Mouse (Mus musculus) hindbrain, embryonic 11.5 days (tissue): ENCODE measurements around the gene Tbc1d16. TPM values are rescaled to one million over a fixed set of nuclear protein-coding genes. Genes with fewer than 3 reads are reported as not detected.
A peak's percentile ranks its signal among the peaks of the same experiment; 100 is the strongest.

ENCODE experiments used
- ATAC-seq: fragments of 200-750 bp; cut with Nextera tagmentation; 2 replicates; pipeline ENCODE4 v1.8.0; 2017; ENCODE audit warnings: mild to moderate bottlenecking, moderate TSS enrichment, moderate library complexity; ENCODE audit not compliant: low FRiP score
- DNase-seq: peaks from one replicate; pipeline ENCODE4 v3.0.0-alpha.2; 2015; ENCODE audit warnings: low spot score
- H3K27ac ChIP-seq: fragments of 300-500 bp; sonication (generic); 2 replicates; pipeline ENCODE4 v1.5.1; 2014; ENCODE audit warnings: mild to moderate bottlenecking, low read depth, low read length
- H3K27me3 ChIP-seq: fragments of 300-500 bp; sonication (generic); 2 replicates; pipeline ENCODE4 v1.6.1; 2014; ENCODE audit warnings: mild to moderate bottlenecking, low read length, moderate library complexity, mixed read lengths; ENCODE audit not compliant: control insufficient read depth, insufficient read depth
- H3K36me3 ChIP-seq: fragments of 300-500 bp; sonication (generic); 2 replicates; pipeline ENCODE4 v1.6.1; 2014; ENCODE audit warnings: mild to moderate bottlenecking, low read length, moderate library complexity, mixed read lengths; ENCODE audit not compliant: control insufficient read depth, insufficient read depth
- H3K4me1 ChIP-seq: fragments of 300-500 bp; sonication (generic); replicated peaks from 2 replicates; pipeline ENCODE4 v1.6.1; 2014; ENCODE audit warnings: low read length, mixed read lengths; ENCODE audit not compliant: control insufficient read depth, insufficient read depth
- H3K4me2 ChIP-seq: fragments of 300-500 bp; sonication (generic); replicated peaks from 2 replicates; pipeline ENCODE4 v1.6.1; 2014; ENCODE audit warnings: mild to moderate bottlenecking, low read depth, low read length
- H3K4me3 ChIP-seq: fragments of 300-500 bp; sonication (generic); 2 replicates; pipeline ENCODE4 v1.5.1; 2014; ENCODE audit warnings: low read depth, low read length
- H3K9ac ChIP-seq: fragments of 300-500 bp; sonication (generic); 2 replicates; pipeline ENCODE4 v1.6.1; 2014; ENCODE audit warnings: low read depth, low read length
- H3K9me3 ChIP-seq: fragments of 300-500 bp; sonication (generic); 2 replicates; pipeline ENCODE4 v1.6.1; 2016; ENCODE audit warnings: low read length; ENCODE audit not compliant: control insufficient read depth
- WGBS: fragments of 180-500 bp; shearing (Covaris S2); extraction: QIAGEN DNeasy Blood & Tissue Kit; methylation state at CpG from one replicate; pipeline ENCODE4 v1.1.7; 2014; 5-methylcytosine and 5-hydroxymethylcytosine counted together
- polyA plus RNA-seq: library from polyadenylated mRNA; unstranded; fragments of >200 nt; fragmentation: Nextera tagmentation; extraction: Ambion mirVana; gene quantifications from 2 replicates; pipeline ENCODE4 v1.2.1, GENCODE M21; 2014

The Tbc1d16 gene
- polyA plus RNA-seq, 1 experiment from 2014 or later, result 20.7 TPM

DNA sequence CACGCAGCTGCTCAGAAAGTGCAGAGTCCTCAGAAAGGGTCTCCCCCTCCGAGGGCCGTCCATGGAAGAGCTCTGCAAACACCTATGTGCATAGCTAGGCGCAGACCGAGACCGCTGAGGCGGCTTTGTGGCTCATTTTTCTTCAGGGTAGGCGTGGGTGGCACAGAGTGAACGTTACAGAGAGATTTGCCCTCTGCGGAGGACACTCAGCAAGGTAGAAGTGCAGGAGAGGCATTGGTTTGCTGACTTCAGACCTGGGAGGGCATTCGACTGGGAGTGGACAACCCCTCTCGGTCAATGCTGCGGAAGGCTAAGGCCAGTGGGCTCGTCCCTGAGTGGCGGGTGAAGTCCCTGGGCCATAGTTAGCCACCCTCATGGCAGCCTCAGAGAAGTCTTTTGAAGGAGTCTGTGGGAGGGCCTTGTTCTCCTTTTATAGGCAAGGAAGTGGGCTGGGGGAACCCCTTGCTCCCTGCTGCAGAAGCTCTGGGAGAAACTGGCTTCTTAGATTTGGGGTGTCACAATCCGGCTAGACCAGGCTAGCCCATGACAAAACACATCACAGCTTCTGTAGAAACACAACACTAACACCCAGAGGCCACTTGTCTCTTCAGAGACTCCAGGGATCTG lies 84.8 kb downstream of the Tbc1d16 start:
- DNase-seq (no peak), ATAC-seq (no peak)
- Histone ChIP-seq H3K4me2 (no peak overlapping the region), H3K36me3 (no peaks in the 10 kb centered on the region), H3K27me3 (no peaks in the 10 kb centered on the region), H3K9ac (no peak overlapping the region), H3K9me3 (no peaks in the 10 kb centered on the region), H3K27ac (no peak overlapping the region), H3K4me1 (peaks cover 3% of the 10 kb centered on the region; the same call in 1 of the 2 replicates), H3K4me3 (no peak overlapping the region)
- 83% methylated on average over 16 of the region's 16 CpGs for WGBS

DNA sequence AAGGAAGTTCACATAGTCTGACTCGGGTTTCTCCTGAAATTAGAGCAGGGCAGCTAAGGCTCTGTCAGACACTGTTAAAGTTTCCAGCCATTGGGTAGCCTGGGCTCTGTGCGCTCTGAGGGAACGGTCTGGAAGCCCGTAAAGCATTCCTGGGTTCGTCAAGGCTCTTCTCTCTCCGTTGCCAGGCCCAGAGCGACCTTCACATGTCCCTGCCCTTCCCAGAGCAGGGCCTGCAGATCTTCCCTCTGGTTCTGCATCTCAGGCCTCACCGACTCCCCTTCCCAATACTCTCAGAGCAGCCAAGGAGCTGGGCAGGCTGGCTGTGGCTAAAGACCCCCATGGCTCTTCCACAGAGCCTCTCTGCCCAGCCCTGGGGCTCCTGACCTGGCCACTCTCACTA lies 85.7 kb downstream of the Tbc1d16 start:
- no peak overlapping the region for H3K4me3 ChIP-seq

DNA sequence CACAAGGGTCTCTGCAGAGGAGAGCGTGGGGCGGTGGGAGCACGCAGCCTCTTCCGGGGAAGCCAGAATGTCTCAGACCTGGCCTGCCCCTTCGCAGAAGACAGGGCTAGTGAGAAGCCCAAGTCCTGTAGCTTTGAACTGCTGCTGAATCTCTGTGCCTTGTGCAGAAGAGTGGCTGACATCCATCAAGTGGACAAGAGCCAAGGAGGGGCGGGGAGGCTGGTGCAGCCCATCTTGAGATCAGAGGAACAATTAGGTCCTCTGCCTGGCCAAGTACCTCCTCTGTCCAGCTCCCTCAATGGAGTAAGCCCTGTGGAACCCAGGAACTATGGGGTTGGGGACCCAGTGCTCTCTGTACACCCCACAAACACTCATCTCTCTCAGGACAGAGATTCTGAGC lies 89.3 kb downstream of the Tbc1d16 start:
- WGBS, result 91% methylated on average over 6 of the region's 6 CpGs

More for the DNA sequence above, 85.7 kb downstream of the Tbc1d16 start:
- DNase-seq, result no peak
- Histone ChIP-seq H3K4me2 (no peak overlapping the region), H3K27me3 (no peaks in the 10 kb centered on the region), H3K27ac (no peak overlapping the region), H3K9ac (no peak overlapping the region), H3K36me3 (no peaks in the 10 kb centered on the region), H3K9me3 (no peaks in the 10 kb centered on the region), H3K4me1 (peaks cover 3% of the 10 kb centered on the region; the same call in 1 of the 2 replicates)
- WGBS, result 83% methylated on average over 8 of the region's 8 CpGs
- no peak for ATAC-seq

GRCm38 (mm10) chr11:119138205-119138604 lies 90.1 kb downstream of the Tbc1d16 start:
- no peak overlapping the region for H3K4me2 ChIP-seq
- no peaks in the 10 kb centered on the region for H3K27me3 ChIP-seq
- 75% methylated on average over 9 of the region's 9 CpGs for WGBS
- no peak overlapping the region for H3K4me3 ChIP-seq
- ATAC-seq (no peak), DNase-seq (no peak)
- H3K4me1 ChIP-seq, result peaks cover 3% of the 10 kb centered on the region; the same call in 1 of the 2 replicates
- H3K9me3 ChIP-seq, result no peaks in the 10 kb centered on the region
- H3K36me3 ChIP-seq, result no peaks in the 10 kb centered on the region
- H3K9ac ChIP-seq, result no peak overlapping the region
- H3K27ac ChIP-seq, result no peak overlapping the region

More for the DNA sequence above, 89.3 kb downstream of the Tbc1d16 start:
- Histone ChIP-seq H3K27ac (no peak overlapping the region), H3K4me2 (no peak overlapping the region), H3K27me3 (no peaks in the 10 kb centered on the region), H3K36me3 (no peaks in the 10 kb centered on the region), H3K9ac (no peak overlapping the region), H3K9me3 (no peaks in the 10 kb centered on the region), H3K4me1 (peaks cover 3% of the 10 kb centered on the region; the same call in 1 of the 2 replicates), H3K4me3 (no peak overlapping the region)
- ATAC-seq (no peak), DNase-seq (no peak)

DNA sequence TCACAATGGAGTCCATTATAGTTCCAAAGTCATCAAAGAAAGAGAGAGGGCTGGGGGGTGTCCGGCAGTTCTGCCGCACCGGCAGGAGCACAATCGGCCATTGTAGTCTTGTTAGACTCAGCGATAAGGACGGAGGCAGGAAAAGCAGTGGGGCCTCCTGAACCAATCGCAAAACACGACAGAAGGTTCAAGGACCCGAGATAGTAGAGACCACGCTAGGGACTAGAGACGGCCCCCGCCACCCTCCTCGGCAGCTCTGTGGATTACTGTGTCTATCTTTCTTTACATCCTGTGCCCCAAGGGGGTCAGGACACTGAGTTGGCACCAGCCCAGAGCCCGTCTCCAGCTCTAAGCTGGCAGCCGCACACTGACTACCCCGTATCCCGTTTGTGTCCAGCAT lies 93.7 kb downstream of the Tbc1d16 start:
- Histone ChIP-seq H3K36me3 (no peaks in the 10 kb centered on the region), H3K4me3 (no peak overlapping the region), H3K27me3 (no peaks in the 10 kb centered on the region), H3K4me2 (no peak overlapping the region), H3K9me3 (no peaks in the 10 kb centered on the region), H3K4me1 (no peaks in the 10 kb centered on the region; the same call in 1 of the 2 replicates), H3K9ac (no peak overlapping the region), H3K27ac (no peak overlapping the region)
- no peak for DNase-seq
- WGBS, result 29% methylated on average over 17 of the region's 17 CpGs
- no peak for ATAC-seq

- H3K4me1 ChIP-seq, result peaks cover 3% of the 10 kb centered on the region
- no peak overlapping the region for H3K27ac ChIP-seq
- no peaks in the 10 kb centered on the region for H3K36me3 ChIP-seq
- no peak overlapping the region for H3K4me3 ChIP-seq
- no peaks in the 10 kb centered on the region for H3K9me3 ChIP-seq
- no peak for ATAC-seq
- H3K9ac ChIP-seq, result no peak overlapping the region
- H3K4me2 ChIP-seq, result no peak overlapping the region
- DNase-seq, result no peak
- WGBS, result 79% methylated on average over 5 of the region's 5 CpGs
- H3K27me3 ChIP-seq, result no peaks in the 10 kb centered on the region; the same call in 1 of the 2 replicates
These were observed 94.7 kb downstream of the Tbc1d16 start for GRCm38 (mm10) chr11:119133437-119134221.

DNA sequence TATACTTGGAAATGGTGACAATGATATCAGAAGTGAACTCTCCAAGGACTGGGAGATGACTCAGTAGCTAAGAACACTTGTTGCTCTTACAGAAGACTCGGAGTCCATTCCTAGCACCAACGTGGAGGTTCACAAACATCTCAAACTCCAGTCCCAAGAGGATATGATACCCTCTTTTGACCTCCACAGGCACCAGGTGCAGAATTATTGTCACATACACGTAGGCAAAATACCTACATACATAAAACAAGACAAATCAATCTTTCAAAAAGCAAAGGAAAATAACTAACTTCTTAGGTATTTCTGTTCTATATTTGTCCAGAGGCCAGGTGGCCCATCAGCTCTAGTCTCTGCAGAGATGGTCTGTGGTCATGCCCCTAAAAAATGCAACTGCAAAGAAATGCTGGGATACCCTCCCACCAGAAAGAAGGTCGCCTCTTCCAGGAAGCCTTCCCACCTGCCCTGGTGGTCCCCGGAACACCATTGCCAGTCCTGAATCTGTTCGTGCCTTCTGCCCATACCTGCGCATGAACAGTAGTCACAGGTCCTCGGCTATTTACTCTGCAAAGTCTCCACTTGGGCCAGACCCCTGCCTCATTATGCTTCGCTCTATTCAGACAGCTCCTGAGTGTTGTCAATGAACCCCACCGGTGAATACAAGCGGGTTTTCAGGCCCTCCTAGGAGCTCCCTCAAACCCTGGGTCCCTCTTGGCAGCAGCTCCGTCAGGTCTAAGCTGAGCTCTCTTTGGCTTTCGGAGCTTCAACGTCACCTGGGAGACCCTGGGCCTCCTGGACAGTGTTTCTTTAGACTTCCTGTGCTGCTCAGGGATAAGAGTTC lies 95.9 kb downstream of the Tbc1d16 start:
- Histone ChIP-seq H3K36me3 (no peaks in the 10 kb centered on the region), H3K9ac (no peak overlapping the region), H3K4me3 (no peak overlapping the region), H3K9me3 (no peaks in the 10 kb centered on the region), H3K27me3 (peaks cover 3% of the 10 kb centered on the region; the same call in 1 of the 2 replicates), H3K27ac (no peak overlapping the region), H3K4me1 (peaks cover 7% of the 10 kb centered on the region), H3K4me2 (no peak overlapping the region)
- ATAC-seq, result no peak
- 82% methylated on average over 14 of the region's 14 CpGs for WGBS
- no peak for DNase-seq

DNA sequence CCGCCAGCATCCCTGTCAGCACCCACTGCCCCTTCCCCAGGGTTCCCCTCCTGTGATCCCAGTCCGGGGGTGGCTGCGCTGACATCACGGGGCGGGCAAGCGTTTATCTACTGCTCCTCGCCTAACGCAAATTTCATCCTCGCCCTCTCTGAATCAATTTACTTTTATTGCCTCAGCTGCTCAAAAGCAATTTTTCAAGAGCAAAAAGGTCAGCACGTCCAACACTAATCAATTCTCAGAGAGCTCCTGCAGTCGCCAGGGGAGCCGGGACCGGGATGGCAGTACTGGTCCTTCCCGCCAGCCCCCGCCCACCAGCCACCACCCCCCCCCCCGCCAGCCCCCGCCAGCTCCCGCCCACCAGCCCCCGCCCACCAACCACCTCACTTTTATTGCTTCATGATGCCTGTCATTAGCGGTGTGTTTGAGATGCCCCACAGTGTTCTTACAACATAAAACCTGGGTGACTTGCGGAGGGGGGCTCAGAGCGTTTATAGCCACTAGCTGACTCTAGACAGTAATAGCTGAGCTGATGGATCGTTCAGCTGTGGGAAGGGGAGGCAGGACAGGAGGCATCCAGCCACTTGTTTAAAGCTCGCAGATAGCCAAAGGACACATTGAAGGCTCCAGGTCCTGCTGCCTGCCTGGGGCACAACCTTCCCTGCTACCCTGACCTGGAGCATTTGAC lies 98.1 kb downstream of the Tbc1d16 start:
- Histone ChIP-seq H3K27me3 (peaks cover 3% of the 10 kb centered on the region; the same call in 1 of the 2 replicates), H3K27ac (peak overlapping the region; percentile 70), H3K36me3 (no peaks in the 10 kb centered on the region), H3K9ac (no peak overlapping the region), H3K4me1 (peaks cover 17% of the 10 kb centered on the region), H3K4me3 (no peak overlapping the region), H3K4me2 (peak overlapping the region; percentile 25; the same call in 1 of the 2 replicates), H3K9me3 (no peaks in the 10 kb centered on the region)
- WGBS, result 14% methylated on average over 22 of the region's 24 CpGs
- DNase-seq (no peak), ATAC-seq (no peak; the same call in 1 of the 2 replicates)
